In genomic region chr5:26707661-26708060, GRCm38 (mm10) we compare ENCODE assay signal across 25 mouse cellular contexts.
A peak's percentile ranks its signal among the peaks of the same experiment; 100 is the strongest.
DNase-seq lines count a peak whose midpoint lies in the region; ATAC-seq and TF ChIP-seq lines count a peak whose summit lies in the region.
"Had no signal": no experiment of that assay in that cellular context is flagged by ENCODE, and none has a peak within 500 bp of the region (broad histone marks: within the 10 kb centered on the region; RNA-seq: fewer than 3 reads in every experiment).

No protein-coding gene starts in this region.

- no peak overlapping the region for H3K9ac ChIP-seq in forebrain, embryonic 15.5 days (replicated peaks)
- H3K9ac ChIP-seq: embryonic facial prominence, embryonic 13.5 days; heart, embryonic 15.5 days; limb, embryonic 13.5 days; liver, embryonic 13.5 days; lung, embryonic 14.5 days; neural tube, embryonic 15.5 days had no signal

- no peaks in the 10 kb centered on the region for H3K27me3 ChIP-seq in forebrain, embryonic 15.5 days
- H3K27me3 ChIP-seq: embryonic facial prominence, embryonic 13.5 days; heart, embryonic 15.5 days; limb, embryonic 13.5 days; liver, embryonic 13.5 days; neural tube, embryonic 15.5 days; Patski had no signal

- DNase-seq in frontal cortex, postnatal 10 days (ENCODE audit: low spot score in 2 of 2), result no peak
- DNase-seq in brain, adult 2 months (ENCODE audit: low read depth, low spot score), result peak; percentile 86
- peak; percentile 28 to 38 for DNase-seq in left cerebral cortex, adult 2 months (ENCODE audit: extremely low spot score in 1 of 2, low spot score in 2 of 2)
- peak; percentile 63 to 68 for DNase-seq in right cerebral cortex, adult 2 months (ENCODE audit: low spot score in 2 of 2)
- no peak for DNase-seq in embryo, embryonic 10 days (ENCODE audit: low spot score)
- DNase-seq in testis, postnatal 14 days (ENCODE audit: low spot score), result no peak
- DNase-seq: adrenal gland, adult 8-10 months; cerebellum, postnatal 10 days; gastrocnemius, postnatal 10 days; heart, adult 2 months; kidney, adult 11 months; liver, embryonic 13.5 days; lung, embryonic 14.5 days; lung, postnatal 36 days; spleen, adult 18-20 months had no signal

- TF ChIP-seq CTCF in left cerebral cortex, adult 2 months (IDR thresholded peaks at IDR 0.05), result no peak

- 73% methylated on average over 2 of the region's 2 CpGs for WGBS in forebrain, embryonic 15.5 days

- no peak overlapping the region for H3K27ac ChIP-seq in left cerebral cortex, adult 2 months
- H3K27ac ChIP-seq in forebrain, embryonic 15.5 days (replicated peaks), result no peak overlapping the region
- H3K27ac ChIP-seq: embryonic facial prominence, embryonic 13.5 days; heart, adult 2 months; heart, embryonic 15.5 days; hindbrain, postnatal 0 days; limb, embryonic 13.5 days; liver, embryonic 13.5 days; neural tube, embryonic 15.5 days had no signal

- H3K4me1 ChIP-seq in forebrain, embryonic 15.5 days, result no peaks in the 10 kb centered on the region
- H3K4me1 ChIP-seq: embryonic facial prominence, embryonic 13.5 days; heart, embryonic 15.5 days; limb, embryonic 13.5 days; liver, embryonic 13.5 days; neural tube, embryonic 15.5 days had no signal

- no peak overlapping the region for H3K4me3 ChIP-seq in left cerebral cortex, adult 2 months
- H3K4me3 ChIP-seq in forebrain, embryonic 15.5 days, result no peak overlapping the region
- H3K4me3 ChIP-seq: embryonic facial prominence, embryonic 13.5 days; heart, adult 2 months; heart, embryonic 15.5 days; limb, embryonic 13.5 days; liver, embryonic 13.5 days; neural tube, embryonic 15.5 days had no signal

- H3K36me3 ChIP-seq in forebrain, embryonic 15.5 days, result no peaks in the 10 kb centered on the region
- H3K36me3 ChIP-seq: embryonic facial prominence, embryonic 13.5 days; heart, embryonic 15.5 days; limb, embryonic 13.5 days; liver, embryonic 13.5 days; neural tube, embryonic 15.5 days had no signal

- no peak overlapping the region for H3K4me2 ChIP-seq in forebrain, embryonic 15.5 days (replicated peaks)
- H3K4me2 ChIP-seq: embryonic facial prominence, embryonic 13.5 days; heart, embryonic 15.5 days; limb, embryonic 13.5 days; liver, embryonic 13.5 days; lung, embryonic 14.5 days; neural tube, embryonic 15.5 days had no signal

- no peaks in the 10 kb centered on the region for H3K9me3 ChIP-seq in forebrain, embryonic 15.5 days
- H3K9me3 ChIP-seq: embryonic facial prominence, embryonic 13.5 days; heart, embryonic 15.5 days; limb, embryonic 13.5 days; liver, embryonic 13.5 days; neural tube, embryonic 15.5 days had no signal

- ATAC-seq in frontal cortex, adult (ENCODE audit: low TSS enrichment), result peak; percentile 99
- no peak for ATAC-seq in forebrain, embryonic 15.5 days (replicated peaks)
- ATAC-seq: forebrain, embryonic 14.5 days; hindbrain, postnatal 0 days; midbrain, embryonic 16.5 days; Patski had no signal

- intact Hi-C loops in left cerebral cortex, adult 2 months (cut with DNase I), result loop anchor here (10.0 kb wide), 1 partner anchor 237 kb away; no protein-coding TSS in a partner anchor

Comparison
In these comparisons a context has a peak if more than half of its experiments do, and no peak if none do; other contexts are left out.
1. DNase-seq: peak in brain, adult 2 months (single experiment), left cerebral cortex, adult 2 months (2 of 2) and right cerebral cortex, adult 2 months (2 of 2); none in frontal cortex, postnatal 10 days (0 of 2), embryo, embryonic 10 days (single experiment) and testis, postnatal 14 days (single experiment).